Mouse (Mus musculus): ENCODE measurements at regions not wholly inside any gene's neighbourhood (a gene's known extent, or its start where the extent isn't known, plus 50 kb on each side); places are given as distances from the start of the nearest gene placed in this dataset.
A peak's percentile ranks its signal among the peaks of the same experiment; 100 is the strongest.

DNA sequence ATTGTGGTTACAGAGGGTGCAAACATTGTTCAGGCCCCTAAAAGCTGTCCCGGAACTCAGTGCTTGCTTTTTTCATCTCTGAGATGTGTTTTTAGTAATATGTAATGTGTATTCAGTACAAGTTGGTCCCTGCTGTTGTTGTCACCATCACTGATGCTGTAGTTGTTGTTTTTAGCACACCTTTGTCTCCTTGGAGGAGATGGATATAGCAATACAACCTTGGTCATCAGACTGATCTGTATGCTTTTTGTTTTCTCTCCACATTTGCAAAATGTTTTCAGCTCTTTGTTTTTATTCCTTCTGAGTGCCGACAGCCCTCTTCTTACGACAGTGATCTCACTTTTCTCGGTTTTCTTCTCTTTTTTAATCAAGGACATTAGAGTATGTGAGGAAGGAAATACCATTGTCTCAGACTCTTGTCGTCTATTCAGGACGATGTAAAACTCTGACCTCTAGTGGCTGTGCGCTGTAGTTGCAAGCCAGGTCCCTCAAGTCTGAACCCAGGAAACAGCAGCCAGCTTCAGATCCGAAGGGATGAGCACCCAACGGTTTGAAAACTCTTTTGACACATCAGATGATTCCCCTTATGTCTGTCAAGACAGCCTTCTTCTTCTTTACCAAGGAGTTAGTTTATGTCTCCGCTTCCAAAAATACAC is 209.1 kb upstream of the Ttc29 start:
- peak; percentile 19 to 41 for DNase-seq (ENCODE audit: low spot score in 2 of 2)

DNA sequence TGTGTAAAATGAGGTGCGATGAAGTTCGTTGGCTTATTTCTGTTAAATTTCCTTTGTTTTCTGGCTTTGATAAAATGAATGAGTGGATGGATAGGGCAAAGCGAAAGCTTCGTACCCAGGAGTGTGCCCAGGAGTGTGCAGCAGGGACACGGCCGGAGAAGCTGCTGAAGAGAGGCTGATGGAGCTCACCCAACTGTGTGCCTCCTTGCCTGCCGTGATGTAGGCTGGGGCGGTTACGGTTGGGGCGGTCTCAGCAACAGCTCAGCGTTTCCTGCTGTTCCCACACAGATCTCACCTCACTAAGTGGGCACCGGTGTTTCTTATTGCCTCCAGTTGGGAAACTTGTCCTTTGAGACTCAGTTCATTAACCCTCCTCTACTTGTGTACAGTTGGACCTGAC is 208.2 kb upstream of the Ttc29 start:
- no peak for DNase-seq (ENCODE audit: low spot score in 2 of 2)

DNA sequence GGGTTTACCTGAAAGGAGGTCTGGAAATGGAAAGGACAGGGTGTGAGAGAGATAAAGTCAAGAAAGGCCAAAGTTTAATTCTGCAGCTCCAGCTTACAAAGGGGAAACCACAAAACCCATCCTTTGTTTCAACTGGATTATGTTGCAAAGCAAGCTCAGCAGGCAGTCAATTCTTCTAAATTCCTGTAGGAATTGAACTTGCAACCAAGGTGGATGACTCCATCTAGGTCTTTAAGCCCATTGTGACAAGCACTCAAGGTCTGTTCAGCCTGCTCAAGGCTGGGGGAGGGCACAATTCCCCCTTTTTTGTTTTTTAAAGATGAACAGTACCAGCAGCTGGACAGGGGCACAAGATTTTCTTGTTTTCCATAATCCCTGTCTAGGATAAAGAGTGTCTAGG is 200.0 kb upstream of the Ttc29 start:
- no peak for DNase-seq (ENCODE audit: low spot score in 2 of 2)

GRCm38 (mm10) chr8:78018430-78019180 is 194.5 kb upstream of the Ttc29 start:
- DNase-seq (ENCODE audit: low spot score in 2 of 2), result no peak

GRCm38 (mm10) chr8:78021473-78021872 is 191.6 kb upstream of the Ttc29 start:
- no peak for DNase-seq (ENCODE audit: low spot score in 2 of 2)

- no peak for DNase-seq (ENCODE audit: low spot score in 2 of 2)
These were observed 190.1 kb upstream of the Ttc29 start for GRCm38 (mm10) chr8:78022986-78023385.

DNA sequence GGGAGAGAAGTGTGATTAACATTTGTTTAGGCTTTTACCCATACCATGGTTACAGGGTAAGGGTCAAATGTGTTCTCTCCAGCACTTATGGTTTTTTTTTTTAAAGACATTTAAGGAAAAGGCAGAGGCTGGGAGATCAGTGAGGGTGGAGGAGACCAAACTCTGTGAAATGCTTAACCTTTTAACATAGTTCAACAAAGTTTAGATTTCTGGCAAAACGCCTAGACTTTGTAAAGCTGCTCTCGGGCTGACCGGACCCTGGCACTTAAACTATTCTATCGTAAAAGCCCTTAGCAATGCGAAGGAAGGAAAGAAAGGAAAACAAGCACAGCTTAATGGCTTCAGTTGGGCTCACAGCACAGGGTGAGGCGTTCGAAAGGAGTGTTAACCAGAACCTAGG is 189.6 kb upstream of the Ttc29 start:
- no peak for DNase-seq (ENCODE audit: low spot score in 2 of 2)

DNA sequence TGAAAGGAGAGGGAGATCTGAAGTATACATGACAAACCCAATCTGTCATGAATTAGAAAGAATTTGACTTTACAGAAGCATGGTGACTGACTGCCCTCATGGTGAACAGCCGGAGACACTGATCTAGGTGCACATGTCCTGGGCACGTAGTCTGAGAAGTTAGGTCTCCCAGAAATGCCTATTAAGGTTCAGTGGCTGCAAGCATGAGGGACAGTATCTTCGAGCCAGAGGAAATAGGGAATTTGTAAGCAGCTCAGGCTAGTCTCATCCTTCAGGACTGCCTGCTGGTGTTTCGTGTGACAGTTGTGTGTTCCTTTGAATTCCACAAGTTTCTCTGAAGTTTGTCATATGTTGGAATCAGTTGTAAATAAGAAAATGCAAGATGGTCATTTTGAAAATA is 189.2 kb upstream of the Ttc29 start:
- no peak for DNase-seq (ENCODE audit: low spot score in 2 of 2)

DNA sequence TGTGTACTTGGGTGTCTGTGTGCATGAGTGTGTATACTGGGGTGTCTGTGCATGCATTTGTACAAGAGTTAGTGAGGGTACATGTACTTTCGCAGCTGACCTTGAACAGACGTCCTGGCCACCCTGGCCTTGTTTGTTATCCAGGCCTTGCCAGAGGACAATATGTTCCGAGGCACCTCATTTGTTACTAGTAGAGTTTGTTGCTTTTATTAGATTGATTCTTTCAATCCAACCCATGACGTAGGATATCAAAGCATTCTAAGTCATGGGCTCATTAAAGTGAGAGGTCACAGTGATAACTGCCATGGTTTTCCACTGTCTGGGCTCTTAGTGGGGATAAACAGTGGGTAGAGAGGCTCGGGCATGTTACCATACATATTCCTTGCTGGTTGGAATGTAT is 188.1 kb upstream of the Ttc29 start:
- no peak for DNase-seq (ENCODE audit: low spot score in 2 of 2)

GRCm38 (mm10) chr8:78027371-78027770 is 185.7 kb upstream of the Ttc29 start:
- no peak for DNase-seq (ENCODE audit: low spot score in 2 of 2)

GRCm38 (mm10) chr8:78028928-78029327 is 184.2 kb upstream of the Ttc29 start:
- DNase-seq (ENCODE audit: low spot score in 2 of 2), result no peak

DNA sequence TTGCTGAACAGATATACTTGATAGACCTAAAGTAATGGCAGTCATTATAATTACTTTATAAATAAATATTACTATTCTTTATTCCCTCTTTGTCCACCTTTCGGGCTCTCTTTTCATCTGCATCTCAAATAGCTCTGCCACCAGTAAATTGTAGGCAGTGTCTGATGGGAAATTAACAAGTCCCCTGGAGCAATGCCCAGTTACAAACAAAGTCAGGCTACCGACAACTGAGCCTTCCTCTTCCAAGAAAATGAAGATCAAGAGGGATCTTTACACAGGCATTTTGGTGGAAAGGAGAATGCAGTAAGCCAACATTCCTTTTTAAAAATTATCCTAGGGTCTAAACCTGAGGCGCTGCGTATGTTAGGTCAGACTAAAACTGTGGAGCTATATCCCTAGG is 181.3 kb upstream of the Ttc29 start:
- no peak for DNase-seq (ENCODE audit: low spot score in 2 of 2)

DNA sequence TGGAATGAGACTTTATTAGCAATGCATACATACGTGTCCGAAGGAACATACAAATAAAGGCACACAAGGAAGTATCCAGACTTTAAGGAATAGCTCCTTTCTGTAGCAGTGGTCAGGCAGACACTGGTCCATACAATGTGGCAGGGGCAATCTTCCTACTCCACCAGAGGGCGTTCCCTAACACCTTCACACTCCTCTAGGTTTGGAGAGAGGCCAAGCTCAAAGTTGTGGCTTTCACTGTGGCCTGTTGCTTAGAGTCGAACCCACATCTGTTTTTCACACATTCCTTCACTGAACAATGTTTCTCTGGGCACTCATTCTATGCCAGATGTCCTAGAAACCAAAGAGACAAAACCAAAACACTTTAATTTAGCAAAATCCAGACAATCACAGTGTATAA is 178.4 kb upstream of the Ttc29 start:
- no peak for DNase-seq (ENCODE audit: low spot score in 2 of 2)

DNA sequence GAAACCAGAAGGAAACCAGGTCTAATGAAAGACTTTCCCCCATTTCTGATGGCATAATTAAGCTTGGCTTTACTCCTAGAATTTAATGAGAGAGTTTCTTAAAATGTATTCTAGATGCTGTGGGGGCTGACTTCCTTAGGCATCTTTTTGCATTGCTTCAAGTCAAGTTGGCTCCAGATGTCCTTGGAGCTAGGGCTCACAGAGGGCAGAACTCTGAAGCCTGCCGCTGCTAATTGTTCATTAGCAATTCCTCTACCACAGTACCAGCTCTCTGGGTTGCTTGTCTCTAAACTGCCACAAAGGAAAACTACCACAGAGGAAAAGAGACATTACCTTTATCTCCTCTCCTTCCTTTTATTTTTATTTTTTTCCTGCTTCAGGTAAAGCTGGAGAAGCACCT is 175.9 kb upstream of the Ttc29 start:
- DNase-seq (ENCODE audit: low spot score in 2 of 2), result peak in 1 of 2 experiments; percentile 23

DNA sequence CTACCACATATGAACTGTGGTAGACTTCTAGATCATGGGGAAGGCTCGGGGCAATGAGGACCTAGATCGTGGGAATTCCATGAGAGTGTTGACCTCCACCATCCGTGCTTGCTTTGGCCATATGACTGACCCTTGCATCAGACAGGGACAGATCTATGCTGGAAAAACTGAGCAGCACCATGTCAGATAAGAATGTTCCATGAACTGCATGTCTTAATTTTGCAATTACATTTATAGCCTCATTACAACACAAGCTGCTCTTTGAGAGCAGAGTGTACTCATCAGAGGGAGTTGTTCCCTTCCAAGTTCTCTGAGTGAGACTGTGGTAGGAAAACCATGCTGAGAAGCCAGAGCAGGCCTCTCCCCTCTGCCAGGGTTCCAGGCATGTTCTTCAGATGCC is 166.4 kb upstream of the Ttc29 start:
- no peak for DNase-seq (ENCODE audit: low spot score in 2 of 2)

DNA sequence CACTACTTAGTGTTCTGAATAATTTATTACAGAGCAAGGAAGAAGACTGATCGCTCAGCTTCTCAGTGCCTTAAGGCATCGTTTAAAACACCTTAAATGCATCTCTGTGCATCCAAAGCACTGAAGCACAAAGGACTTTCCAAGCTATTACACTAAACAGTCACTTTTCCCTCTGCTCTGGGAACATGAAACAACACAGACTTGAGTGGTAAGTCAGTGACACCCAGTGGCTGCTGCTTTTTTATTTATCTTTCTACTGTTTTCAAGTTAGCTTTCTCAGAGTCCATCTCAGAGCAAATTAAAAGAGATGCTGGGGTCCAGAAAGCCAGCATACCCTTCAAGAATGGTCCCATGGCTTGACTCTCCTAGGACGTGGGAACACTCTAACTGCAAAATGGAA is 162.3 kb upstream of the Ttc29 start:
- no peak for DNase-seq (ENCODE audit: low spot score in 2 of 2)

GRCm38 (mm10) chr8:78054435-78054834 is 158.7 kb upstream of the Ttc29 start:
- no peak for DNase-seq (ENCODE audit: low spot score in 2 of 2)

DNA sequence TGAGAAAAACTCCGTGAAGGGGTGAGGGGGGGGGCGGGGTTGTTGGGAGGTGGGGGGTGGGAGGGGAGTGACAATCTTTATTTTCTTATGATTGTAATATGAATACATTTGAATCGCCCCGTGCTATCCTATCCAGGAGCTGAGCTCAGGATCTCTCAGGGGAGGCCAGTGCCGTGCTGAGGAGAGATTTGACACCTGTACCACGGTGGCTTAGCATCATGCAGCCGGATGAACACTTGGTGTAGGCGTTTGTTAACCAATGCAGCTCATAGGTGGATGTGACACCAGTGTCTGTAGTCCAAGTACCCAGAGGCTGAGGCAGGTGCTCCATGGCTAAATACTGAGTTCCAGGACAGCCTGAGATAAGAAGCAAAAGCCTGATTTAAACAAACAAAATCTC is 158.2 kb upstream of the Ttc29 start:
- no peak for DNase-seq (ENCODE audit: low spot score in 2 of 2)

DNA sequence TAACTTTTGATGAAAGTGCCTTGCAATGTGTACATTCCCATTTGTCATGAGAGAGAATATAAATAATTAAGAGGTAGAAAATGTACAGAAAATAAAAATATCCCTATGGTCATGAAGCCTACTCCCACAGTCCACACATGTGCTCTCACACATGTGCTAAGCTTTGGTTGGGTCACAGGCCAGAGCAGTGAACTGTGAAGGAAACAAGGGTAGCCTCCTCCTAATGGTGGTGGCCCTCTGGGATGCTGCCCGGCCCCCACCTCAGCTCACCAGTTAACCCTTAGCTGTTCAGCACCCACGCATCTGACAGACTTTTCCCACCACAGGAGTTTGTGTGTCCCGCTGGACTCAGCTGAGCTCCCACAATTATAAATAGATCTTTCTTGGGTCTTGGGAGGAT is 157.6 kb upstream of the Ttc29 start:
- DNase-seq (ENCODE audit: low spot score in 2 of 2), result no peak

DNA sequence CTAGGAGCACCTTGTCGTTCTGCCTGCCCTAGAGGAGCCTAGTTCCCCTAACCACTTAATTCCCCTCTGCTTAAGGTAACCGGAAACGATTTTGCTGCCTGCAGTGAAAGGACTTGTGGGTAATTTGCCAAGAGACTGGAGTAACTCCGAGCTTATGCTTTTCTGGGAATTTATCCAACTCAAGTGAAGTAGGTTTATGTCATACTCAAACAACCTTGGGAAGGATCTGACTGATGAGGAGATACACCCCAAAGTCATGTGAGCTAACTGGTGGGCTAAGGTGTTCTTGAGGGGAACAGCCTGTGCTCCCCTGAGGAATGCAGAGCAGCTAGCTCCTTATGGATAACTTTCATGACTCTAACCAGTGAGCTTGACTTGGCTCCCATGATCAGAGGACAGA is 155.7 kb upstream of the Ttc29 start:
- DNase-seq (ENCODE audit: low spot score in 2 of 2), result no peak

- DNase-seq (ENCODE audit: low spot score in 2 of 2), result no peak
These were observed 151.0 kb upstream of the Ttc29 start for GRCm38 (mm10) chr8:78061827-78062719.

DNA sequence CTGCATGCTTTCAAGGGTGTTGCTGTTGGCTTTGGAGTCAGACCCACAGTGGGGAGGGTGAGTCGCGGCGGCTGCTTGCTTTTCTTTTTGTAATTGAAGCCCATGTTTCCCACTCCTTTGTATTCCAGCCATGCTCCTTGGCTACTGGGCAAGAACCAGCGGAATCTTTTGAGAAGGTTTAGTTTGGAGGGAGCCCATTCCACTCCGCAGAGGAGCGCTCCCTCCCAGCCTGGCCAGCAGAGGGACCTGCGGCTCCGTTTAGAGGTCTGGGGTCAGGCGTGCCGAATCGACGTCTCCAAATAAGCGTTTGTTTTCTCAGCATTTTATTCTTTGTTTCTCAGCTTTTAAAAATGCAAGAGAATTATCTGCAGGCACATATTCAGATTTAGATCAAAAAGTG is 149.6 kb upstream of the Ttc29 start:
- DNase-seq (ENCODE audit: low spot score in 2 of 2), result peak in 1 of 2 experiments; percentile 36

Measured in left cerebral cortex, adult 8-10 months (tissue).